Mouse (Mus musculus) heart, postnatal 14 days (tissue): ENCODE measurements around the gene Fbxo48. TPM values are rescaled to one million over a fixed set of nuclear protein-coding genes. Genes with fewer than 3 reads are reported as not detected.

Experiments
- DNase-seq, 2 experiments: peaks; one replicate each; pipeline ENCODE4 v3.0.0; 2021 to 2022
- intact Hi-C: fragments of 180-260 bp; cut with DNase I; formaldehyde crosslinking; loops from one replicate; pipeline ENCODE4 v1.15.1; 2025
- total RNA-seq, 2 experiments: library from RNA; stranded (reverse); gene quantifications; 2 replicates each; pipeline ENCODE4 v1.2.3; 2021

Gene Fbxo48
- total RNA-seq, 2 experiments from 2014 or later: 0.50 to 0.61 TPM

- intact Hi-C loops: loop anchor here (5.0 kb wide), 1 partner anchor 84 kb away; the partner anchor contains the start of genes Cnrip1 and Plek
- peak in 1 of 2 experiments; percentile 38 for DNase-seq
These were observed 16.6 kb downstream of the Fbxo48 start for GRCm38 (mm10) chr11:16967806-16968205.

GRCm38 (mm10) chr11:16969650-16970049, 18.5 kb downstream of the Fbxo48 start:
- intact Hi-C loops: loop anchor here (5.0 kb wide), 1 partner anchor 83 kb away; the partner anchor contains the start of genes Cnrip1 and Plek
- no peak for DNase-seq

GRCm38 (mm10) chr11:16972027-16972426, 20.9 kb downstream of the Fbxo48 start:
- no peak for DNase-seq
- intact Hi-C loops: no loop called here

DNA sequence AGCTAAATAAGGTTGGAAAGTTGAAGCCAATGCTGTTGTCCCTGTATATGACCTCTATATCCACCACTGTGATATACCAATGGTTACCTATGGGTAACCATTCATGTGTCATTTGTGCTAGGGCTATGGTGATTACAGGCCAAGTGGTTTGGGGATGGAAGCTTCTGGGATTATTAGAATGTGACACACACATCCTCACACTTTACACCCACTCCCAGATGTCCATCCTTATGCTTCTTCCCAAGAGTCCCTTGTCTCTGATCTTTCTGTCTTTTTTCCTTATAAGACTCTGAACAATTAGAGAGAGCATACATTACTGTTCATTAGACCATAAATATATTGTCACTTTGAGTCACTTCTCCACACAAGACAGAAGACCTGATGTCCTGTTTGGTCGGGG, 21.9 kb downstream of the Fbxo48 start:
- DNase-seq: no peak
- intact Hi-C loops: no loop called here

GRCm38 (mm10) chr11:16976937-16977336, 25.8 kb downstream of the Fbxo48 start:
- DNase-seq: peak in 1 of 2 experiments; percentile 24
- intact Hi-C loops: no loop called here

- intact Hi-C loops: no loop called here
- DNase-seq: no peak
These were observed 26.4 kb downstream of the Fbxo48 start for GRCm38 (mm10) chr11:16977611-16978010.

DNA sequence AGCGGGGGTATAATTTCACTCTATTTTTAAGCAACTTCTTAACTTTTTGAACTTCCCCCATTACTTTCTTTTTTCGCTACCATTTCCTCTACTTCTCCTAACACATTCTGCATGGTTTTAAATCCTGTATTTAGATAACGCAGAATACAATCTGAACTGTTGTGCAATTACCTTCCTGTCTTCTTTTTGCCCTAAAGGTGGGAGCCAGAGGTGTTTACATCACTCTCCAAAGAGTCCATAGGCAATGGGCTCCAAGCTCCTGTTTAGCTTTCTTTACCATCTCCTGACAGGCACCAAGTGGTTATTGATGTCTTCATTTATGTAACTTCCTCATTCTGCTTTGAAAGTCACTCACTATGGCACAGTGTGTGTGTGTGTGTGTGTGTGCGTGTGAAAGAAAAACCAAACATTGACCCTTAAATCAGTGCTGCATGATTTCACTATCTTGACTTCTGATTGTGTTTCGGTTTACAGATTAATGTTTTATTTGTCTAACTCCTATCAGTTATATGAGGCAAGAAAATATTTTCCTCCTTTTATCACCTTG, 27.1 kb downstream of the Fbxo48 start:
- intact Hi-C loops: no loop called here
- no peak for DNase-seq

GRCm38 (mm10) chr11:16986550-16987187, 35.5 kb downstream of the Fbxo48 start:
- no peak for DNase-seq
- intact Hi-C loops: no loop called here

DNA sequence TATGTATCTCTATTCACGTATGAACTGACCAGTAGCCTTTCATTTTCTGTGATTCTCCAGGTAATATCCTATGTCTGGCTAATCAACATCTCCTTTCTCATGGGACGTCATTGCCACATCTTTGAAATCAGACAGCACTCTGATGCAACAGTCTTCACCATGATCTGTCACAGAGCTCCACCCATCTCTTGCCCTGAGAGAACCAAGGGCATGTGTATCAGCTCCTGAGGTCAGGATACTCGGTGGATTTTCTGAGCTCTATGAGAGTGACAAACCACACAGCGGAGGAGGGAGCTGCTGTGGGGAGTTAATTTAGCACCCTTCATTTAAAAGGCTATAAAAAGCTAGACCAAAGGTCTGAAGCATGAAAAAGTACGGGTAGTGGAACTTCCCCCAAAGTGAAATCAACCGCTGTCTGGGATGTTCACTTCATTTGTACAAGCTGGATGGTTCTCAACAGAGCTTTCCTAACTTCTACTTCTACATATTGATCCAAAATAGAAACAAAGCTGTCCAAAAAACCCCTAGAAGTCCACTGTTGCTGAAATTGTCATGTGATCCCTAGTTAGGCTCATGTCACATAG, 36.7 kb downstream of the Fbxo48 start:
- intact Hi-C loops: no loop called here

GRCm38 (mm10) chr11:16989885-16990284, 38.7 kb downstream of the Fbxo48 start:
- intact Hi-C loops: no loop called here
- no peak for DNase-seq

More for the DNA sequence above, 36.7 kb downstream of the Fbxo48 start:
- DNase-seq: no peak

GRCm38 (mm10) chr11:16992880-16993279, 41.7 kb downstream of the Fbxo48 start:
- no peak for DNase-seq
- intact Hi-C loops: no loop called here

GRCm38 (mm10) chr11:16996818-16997217, 45.6 kb downstream of the Fbxo48 start:
- intact Hi-C loops: no loop called here
- DNase-seq: no peak

DNA sequence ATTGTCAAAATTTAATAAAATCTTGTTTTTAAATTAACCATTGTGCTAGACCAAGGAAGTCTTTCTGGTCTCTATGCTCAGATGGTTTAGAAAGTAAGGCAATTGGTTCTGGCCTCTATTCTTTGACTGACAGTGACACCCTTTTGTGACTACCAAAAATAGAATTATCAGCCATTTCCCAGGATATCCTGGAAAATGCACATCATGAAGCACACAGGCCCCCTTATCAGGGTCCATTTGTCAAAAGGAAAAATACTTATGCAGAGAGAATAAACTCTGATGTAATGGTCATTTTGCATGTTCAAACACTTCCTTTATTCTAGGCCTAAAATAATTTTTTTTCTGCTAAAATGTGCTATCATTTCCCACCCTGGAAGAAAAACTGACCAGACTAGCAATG, 46.3 kb downstream of the Fbxo48 start:
- no peak for DNase-seq
- intact Hi-C loops: no loop called here

DNA sequence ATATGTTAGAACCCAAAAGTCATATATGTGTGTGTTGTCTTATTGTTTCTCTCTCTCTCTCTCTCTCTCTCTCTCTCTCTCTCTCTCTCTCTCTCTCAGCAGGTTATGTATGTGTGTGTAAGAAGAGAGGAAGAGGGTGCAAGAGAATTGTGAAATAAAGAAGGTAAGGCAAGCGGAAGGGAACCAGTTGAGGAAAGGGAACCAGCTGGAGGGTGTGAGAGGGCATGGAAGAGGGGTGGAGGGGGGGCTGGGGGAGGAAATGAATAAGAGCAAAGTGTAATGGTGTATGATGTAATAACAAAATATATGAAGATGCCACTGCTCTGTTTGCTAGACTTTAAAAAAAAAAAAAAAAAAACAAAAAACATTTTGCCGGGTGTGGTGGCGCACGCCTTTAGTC, 48.2 kb downstream of the Fbxo48 start:
- intact Hi-C loops: no loop called here
- DNase-seq: no peak

GRCm38 (mm10) chr11:16999933-17000332, 48.8 kb downstream of the Fbxo48 start:
- intact Hi-C loops: no loop called here
- no peak for DNase-seq

GRCm38 (mm10) chr11:17000353-17001334, 49.5 kb downstream of the Fbxo48 start:
- DNase-seq: no peak
- intact Hi-C loops: no loop called here

GRCm38 (mm10) chr11:17002739-17003373, 51.7 kb downstream of the Fbxo48 start:
- DNase-seq: no peak
- intact Hi-C loops: no loop called here

- no peak for DNase-seq
- intact Hi-C loops: no loop called here
These were observed 52.6 kb downstream of the Fbxo48 start for GRCm38 (mm10) chr11:17003757-17004156.
